Mouse (Mus musculus): ENCODE measurements around the gene Dld.

GRCm38 (mm10) chr12:31321532-31321931 is 29.7 kb downstream of the Dld start:
- TF ChIP-seq CTCF (IDR thresholded peaks at IDR 0.05; ENCODE audit: borderline replicate concordance, insufficient read depth, low read depth, low read length) (no peak), POLR2A (IDR thresholded peaks at IDR 0.05; ENCODE audit: borderline replicate concordance, insufficient read depth, low read length) (no peak)

Data from cerebellum, adult 2 months (tissue).